Mouse (Mus musculus) erythroblast, embryonic 14.5 days (primary cell): ENCODE measurements around the gene Cd163.

ENCODE experiments used
- GATA1 ChIP-seq: IDR thresholded peaks from 2 replicates; pipeline ENCODE4 v1.6.1; 2012; ENCODE audit warnings: low read length, inconsistent platforms, mixed read lengths
- TAL1 ChIP-seq: IDR thresholded peaks from 3 replicates; pipeline ENCODE4 v1.6.1; 2012; ENCODE audit warnings: low read length, inconsistent platforms, mixed read lengths

DNA sequence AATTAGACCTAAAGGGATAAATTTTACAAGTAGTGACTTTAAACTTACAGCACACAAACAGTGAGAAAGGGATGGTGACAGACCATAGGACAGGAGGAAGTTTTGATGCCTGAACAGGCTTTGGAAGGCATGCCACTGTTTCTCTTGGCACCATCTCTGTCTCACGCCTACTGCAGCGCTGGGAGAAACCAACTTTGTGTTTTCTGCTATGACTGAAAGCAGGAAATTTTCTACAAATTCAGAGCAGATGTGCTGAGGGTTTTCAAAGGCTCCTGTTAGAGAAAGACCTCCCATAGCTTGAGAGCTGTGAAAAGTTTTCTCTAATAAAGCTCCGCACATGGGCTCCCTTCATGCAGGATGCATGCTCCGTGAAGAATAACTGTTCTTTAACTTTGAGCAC lies 40.6 kb downstream of the Cd163 start:
- TF ChIP-seq TAL1 (no peak), GATA1 (no peak)
